Mouse (Mus musculus): ENCODE results near the gene Sppl2b. TPM values are rescaled to one million over a fixed set of nuclear protein-coding genes. Genes with fewer than 3 reads are reported as not detected.

Sppl2b gene
- polyA plus RNA-seq, 1 experiment = 127 TPM

DNA sequence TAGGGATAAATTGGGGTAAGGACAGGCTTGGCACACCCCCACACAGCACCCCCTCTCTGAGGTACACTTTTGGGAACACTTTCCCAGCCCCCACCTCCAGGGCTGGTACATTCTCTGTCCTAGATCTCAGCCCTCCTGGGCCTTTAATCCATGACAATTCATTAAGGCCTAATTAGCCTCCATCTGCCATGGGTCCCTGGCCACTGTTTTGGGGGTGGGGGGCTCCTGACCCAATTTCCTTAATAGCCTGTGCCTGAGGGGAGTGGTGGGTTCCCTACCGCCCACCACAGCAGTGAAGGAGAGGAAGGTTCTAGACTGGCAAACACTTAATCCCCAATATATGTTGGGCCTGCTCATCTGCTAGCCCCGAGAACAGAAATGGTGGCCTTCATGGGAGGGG is 13.4 kb upstream of the Sppl2b start:
- TF ChIP-seq CTCF (IDR thresholded peaks at IDR 0.05; ENCODE audit: extremely low read depth, insufficient read depth, insufficient read length, insufficient replicate concordance) (no peak), POLR2A (IDR thresholded peaks at IDR 0.05; ENCODE audit: low read depth, low read length) (no peak)
- Histone ChIP-seq H3K27ac (ENCODE audit: insufficient read depth, low read length) (no peak overlapping the region), H3K36me3 (ENCODE audit: control insufficient read depth, insufficient read depth, low read length) (no peaks in the 10 kb centered on the region), H3K27me3 (ENCODE audit: control insufficient read depth, insufficient read depth, low read length) (peaks cover 6% of the 10 kb centered on the region; the same call in 1 of the 2 replicates), H3K4me1 (ENCODE audit: control insufficient read depth, insufficient read depth, insufficient read length) (no peaks in the 10 kb centered on the region), H3K4me3 (ENCODE audit: extremely low read depth, insufficient read depth, insufficient read length) (no peak overlapping the region)
- 88% methylated on average over 2 of the region's 2 CpGs for WGBS
- no peak for DNase-seq (ENCODE audit: low read depth in 1 of 2, low spot score in 2 of 2)

DNA sequence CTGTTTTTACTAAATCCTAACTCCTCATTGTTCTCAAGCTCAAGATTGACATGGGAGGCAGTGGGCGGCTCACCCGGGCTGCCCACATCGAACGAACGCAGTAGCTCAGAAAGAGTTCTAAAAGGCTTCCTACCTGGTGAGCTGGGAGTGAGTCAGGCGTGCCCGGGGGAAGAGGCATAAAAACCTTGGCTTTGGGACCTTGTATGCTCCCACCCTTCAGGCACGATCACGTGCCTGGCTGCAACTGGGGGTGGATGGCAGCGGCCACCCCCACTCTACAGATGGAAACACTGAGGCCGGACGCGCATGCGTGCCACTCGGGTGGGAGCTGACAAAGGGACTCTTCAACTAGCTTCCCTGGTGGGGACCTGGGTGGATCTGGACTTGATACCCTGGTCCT is 12.7 kb upstream of the Sppl2b start:
- DNase-seq (ENCODE audit: low read depth in 1 of 2, low spot score in 2 of 2) = no peak
- Histone ChIP-seq H3K4me1 (ENCODE audit: control insufficient read depth, insufficient read depth, insufficient read length) (no peaks in the 10 kb centered on the region), H3K4me3 (ENCODE audit: extremely low read depth, insufficient read depth, insufficient read length) (no peak overlapping the region), H3K36me3 (ENCODE audit: control insufficient read depth, insufficient read depth, low read length) (no peaks in the 10 kb centered on the region), H3K27me3 (ENCODE audit: control insufficient read depth, insufficient read depth, low read length) (peaks cover 6% of the 10 kb centered on the region; the same call in 1 of the 2 replicates), H3K27ac (ENCODE audit: insufficient read depth, low read length) (no peak overlapping the region)
- WGBS = 90% methylated on average over 15 of the region's 15 CpGs
- TF ChIP-seq POLR2A (IDR thresholded peaks at IDR 0.05; ENCODE audit: low read depth, low read length) (no peak), CTCF (IDR thresholded peaks at IDR 0.05; ENCODE audit: extremely low read depth, insufficient read depth, insufficient read length, insufficient replicate concordance) (no peak)

DNA sequence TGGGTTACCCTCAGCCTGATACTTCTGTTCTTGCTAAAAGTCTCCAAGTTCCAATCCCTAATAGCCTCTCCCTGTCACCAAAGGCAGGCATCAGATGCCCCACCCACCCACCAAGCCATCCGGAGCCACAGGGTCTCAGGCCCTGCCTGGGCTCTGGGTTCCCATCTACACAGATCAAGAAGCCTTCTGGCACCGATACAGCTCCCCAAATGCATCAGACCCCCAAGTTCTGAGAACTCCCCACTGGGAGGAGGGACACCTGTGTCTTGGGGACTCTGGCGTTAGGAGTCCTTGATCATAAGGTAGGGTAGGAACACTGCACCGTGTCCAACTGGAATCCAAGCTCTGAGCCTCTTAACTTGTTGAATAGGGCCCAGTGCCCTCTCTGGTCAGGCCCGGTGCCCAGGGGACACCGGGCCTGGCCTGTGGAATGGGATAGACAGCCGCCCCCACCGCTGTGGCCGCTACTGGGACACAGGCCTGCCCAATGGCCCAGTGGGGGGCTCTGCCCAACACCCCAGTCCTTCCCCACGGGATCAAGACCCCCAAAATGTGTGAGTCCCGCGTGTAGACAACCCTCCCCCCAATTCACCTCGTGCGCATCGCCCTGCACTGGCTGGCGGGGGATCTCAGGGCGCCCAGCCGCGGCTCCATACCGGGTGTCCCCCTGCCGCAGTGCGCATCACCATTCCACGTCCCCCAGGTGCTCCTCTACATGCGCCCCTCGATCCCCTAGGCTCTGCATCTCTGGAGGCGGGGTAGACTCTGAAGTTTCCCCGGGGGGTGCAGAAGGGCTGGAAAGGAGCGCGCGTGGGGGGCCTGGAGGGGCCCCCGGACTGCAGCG is 11.8 kb upstream of the Sppl2b start:
- TF ChIP-seq POLR2A (IDR thresholded peaks at IDR 0.05; ENCODE audit: low read depth, low read length) (no peak), CTCF (IDR thresholded peaks at IDR 0.05; ENCODE audit: extremely low read depth, insufficient read depth, insufficient read length, insufficient replicate concordance) (no peak)
- no peak for DNase-seq (ENCODE audit: low read depth in 1 of 2, low spot score in 2 of 2)
- no peaks in the 10 kb centered on the region for H3K4me1 ChIP-seq (ENCODE audit: control insufficient read depth, insufficient read depth, insufficient read length)

DNA sequence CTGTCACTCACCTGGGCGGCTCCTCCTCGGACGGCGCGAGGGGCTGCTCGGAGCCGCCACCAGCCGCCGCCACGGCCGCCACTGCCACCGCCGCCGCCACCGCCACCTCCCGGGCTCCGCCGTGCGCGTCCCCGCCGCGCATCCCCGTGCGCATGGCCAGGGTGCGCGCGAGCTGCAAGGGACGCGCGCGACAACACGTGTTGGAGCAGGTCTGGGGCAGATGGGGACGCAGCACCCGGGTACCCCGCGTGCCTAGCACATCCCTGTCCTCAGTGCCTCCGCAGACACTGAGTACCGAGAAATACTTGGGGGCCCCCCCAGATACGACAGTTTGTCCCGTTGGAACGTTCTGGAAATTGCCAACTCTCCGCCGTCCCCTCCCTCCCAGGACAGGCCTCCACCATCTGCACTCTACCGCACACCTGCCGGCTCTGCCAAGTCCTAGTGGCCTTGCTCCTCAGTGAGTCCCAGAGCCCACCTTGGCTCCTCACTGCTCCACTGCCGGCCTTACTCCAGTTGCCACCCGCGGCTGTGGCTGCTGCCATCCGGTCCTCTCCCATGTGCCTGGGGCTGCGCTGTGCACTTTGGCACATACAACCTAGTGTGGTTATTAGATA is 11.0 kb upstream of the Sppl2b start, which contains the start of gene Lingo3:
TSS of gene Lingo3 (minus strand) at position 109 of the 617 bp plus-strand sequence.
- Histone ChIP-seq H3K36me3 (ENCODE audit: control insufficient read depth, insufficient read depth, low read length) (no peaks in the 10 kb centered on the region), H3K27me3 (ENCODE audit: control insufficient read depth, insufficient read depth, low read length) (peaks cover 6% of the 10 kb centered on the region; the same call in 1 of the 2 replicates), H3K27ac (ENCODE audit: insufficient read depth, low read length) (no peak within 1 kb of the TSS), H3K4me3 (ENCODE audit: extremely low read depth, insufficient read depth, insufficient read length) (no peak within 1 kb of the TSS), H3K4me1 (ENCODE audit: control insufficient read depth, insufficient read depth, insufficient read length) (no peaks in the 10 kb centered on the region)
- no peak for DNase-seq (ENCODE audit: low read depth in 1 of 2, low spot score in 2 of 2)
- WGBS = 6% methylated on average over 49 of the region's 51 CpGs
- TF ChIP-seq CTCF (IDR thresholded peaks at IDR 0.05; ENCODE audit: extremely low read depth, insufficient read depth, insufficient read length, insufficient replicate concordance) = no peak
- no peak for TF ChIP-seq POLR2A (IDR thresholded peaks at IDR 0.05; ENCODE audit: low read depth, low read length)

More for the DNA sequence above, 11.8 kb upstream of the Sppl2b start:
- Histone ChIP-seq H3K4me3 (ENCODE audit: extremely low read depth, insufficient read depth, insufficient read length) (no peak overlapping the region), H3K27me3 (ENCODE audit: control insufficient read depth, insufficient read depth, low read length) (peaks cover 6% of the 10 kb centered on the region; the same call in 1 of the 2 replicates), H3K27ac (ENCODE audit: insufficient read depth, low read length) (no peak overlapping the region), H3K36me3 (ENCODE audit: control insufficient read depth, insufficient read depth, low read length) (no peaks in the 10 kb centered on the region)
- 18% methylated on average over 30 of the region's 32 CpGs for WGBS

DNA sequence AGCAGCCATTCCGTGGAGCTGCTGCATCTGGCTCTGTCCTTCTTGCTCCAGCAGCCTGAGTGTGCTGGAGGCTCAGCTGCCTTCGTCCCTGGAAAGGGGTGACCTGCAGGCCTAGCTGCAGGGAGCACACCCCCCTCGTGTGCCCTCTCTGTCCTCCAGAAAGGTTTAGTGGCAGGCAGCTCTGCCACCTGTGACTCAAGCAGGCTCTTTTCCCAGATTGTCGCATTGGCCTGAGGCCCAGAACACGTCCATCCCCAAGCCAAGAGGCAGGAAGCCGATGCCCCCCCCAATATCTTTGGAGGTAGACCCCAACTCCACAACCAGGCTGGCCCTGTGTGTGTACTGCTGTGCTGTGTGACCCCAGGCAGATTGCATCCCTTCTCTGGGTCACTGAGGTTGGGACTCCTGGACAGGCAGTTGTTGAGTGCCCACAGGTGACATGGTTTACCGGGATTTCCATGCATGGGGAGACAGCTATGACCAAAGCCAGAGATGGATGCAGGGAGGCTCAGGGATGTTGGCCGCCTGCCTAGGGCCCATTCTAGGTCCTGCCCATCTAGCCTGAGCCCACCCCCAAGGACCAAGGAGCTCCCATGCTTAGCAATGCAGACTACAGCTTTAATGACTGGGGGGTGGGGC is 9.9 kb upstream of the Sppl2b start:
- Histone ChIP-seq H3K36me3 (ENCODE audit: control insufficient read depth, insufficient read depth, low read length) (no peaks in the 10 kb centered on the region), H3K27me3 (ENCODE audit: control insufficient read depth, insufficient read depth, low read length) (peaks cover 6% of the 10 kb centered on the region; the same call in 1 of the 2 replicates), H3K4me1 (ENCODE audit: control insufficient read depth, insufficient read depth, insufficient read length) (no peaks in the 10 kb centered on the region), H3K4me3 (ENCODE audit: extremely low read depth, insufficient read depth, insufficient read length) (no peak overlapping the region), H3K27ac (ENCODE audit: insufficient read depth, low read length) (no peak overlapping the region)
- no peak for DNase-seq (ENCODE audit: low read depth in 1 of 2, low spot score in 2 of 2)
- 74% methylated on average over 8 of the region's 8 CpGs for WGBS
- TF ChIP-seq CTCF (IDR thresholded peaks at IDR 0.05; ENCODE audit: extremely low read depth, insufficient read depth, insufficient read length, insufficient replicate concordance) (no peak), POLR2A (IDR thresholded peaks at IDR 0.05; ENCODE audit: low read depth, low read length) (no peak)

DNA sequence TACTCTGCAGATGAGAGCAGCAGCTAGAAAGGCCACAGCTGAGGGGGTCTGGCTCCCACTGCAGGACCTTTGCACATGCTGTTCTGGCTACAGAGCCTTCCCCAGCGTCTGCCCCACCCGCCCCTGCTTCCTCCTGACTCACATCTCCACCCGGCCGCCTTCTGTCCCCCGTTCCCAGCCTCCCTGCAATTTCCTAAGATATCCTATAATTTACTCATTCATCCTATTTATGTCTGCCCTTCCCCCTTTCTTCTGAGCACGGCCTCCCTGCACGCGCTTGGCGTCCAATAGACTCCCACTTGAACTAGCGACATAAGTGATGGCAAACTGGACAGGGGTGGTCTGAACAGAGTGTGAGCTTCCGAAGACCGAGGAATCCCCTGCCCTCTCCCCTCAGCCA is 9.3 kb upstream of the Sppl2b start:
- Histone ChIP-seq H3K27ac (ENCODE audit: insufficient read depth, low read length) (no peak overlapping the region), H3K27me3 (ENCODE audit: control insufficient read depth, insufficient read depth, low read length) (peaks cover 6% of the 10 kb centered on the region; the same call in 1 of the 2 replicates), H3K4me1 (ENCODE audit: control insufficient read depth, insufficient read depth, insufficient read length) (no peaks in the 10 kb centered on the region), H3K4me3 (ENCODE audit: extremely low read depth, insufficient read depth, insufficient read length) (no peak overlapping the region), H3K36me3 (ENCODE audit: control insufficient read depth, insufficient read depth, low read length) (no peaks in the 10 kb centered on the region)
- WGBS = 83% methylated on average over 12 of the region's 12 CpGs
- no peak for TF ChIP-seq CTCF (IDR thresholded peaks at IDR 0.05; ENCODE audit: extremely low read depth, insufficient read depth, insufficient read length, insufficient replicate concordance)
- TF ChIP-seq POLR2A (IDR thresholded peaks at IDR 0.05; ENCODE audit: low read depth, low read length) = no peak
- no peak for DNase-seq (ENCODE audit: low read depth in 1 of 2, low spot score in 2 of 2)
